Mouse (Mus musculus): ENCODE measurements around the gene Tnrc18.

Tnrc18 gene

GRCm38 (mm10) chr5:142692248-142692647 is 125.2 kb downstream of the Tnrc18 start, which contains the start of gene Slc29a4:
TSS of gene Slc29a4 (plus strand) at chr5:142692512.
- DNase-seq (ENCODE audit: low read depth, low spot score): no peak

DNA sequence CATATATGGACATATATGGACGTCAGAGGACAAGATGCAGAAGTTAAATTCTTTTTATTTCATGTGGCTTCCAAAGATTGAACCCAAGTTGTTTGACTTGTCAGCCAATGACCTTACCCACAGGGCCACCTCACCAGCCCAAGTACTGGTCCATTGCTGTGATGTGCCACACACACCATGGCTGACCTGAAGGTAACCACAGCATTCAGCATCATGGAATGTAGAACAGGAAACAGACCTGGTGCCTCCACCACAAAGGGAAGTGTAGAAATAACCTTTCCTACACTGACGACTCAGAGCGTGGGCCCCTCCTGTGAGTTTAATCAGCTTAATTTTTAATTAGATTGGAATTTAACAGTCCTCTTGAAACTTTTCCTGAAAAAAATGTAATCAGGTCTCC is 127.1 kb downstream of the Tnrc18 start:
- DNase-seq (ENCODE audit: low read depth, low spot score): no peak

- no peak for DNase-seq (ENCODE audit: low read depth, low spot score)
Observed at GRCm38 (mm10) chr5:142688866-142689265, 128.6 kb downstream of the Tnrc18 start.

GRCm38 (mm10) chr5:142682529-142682928 is 134.9 kb downstream of the Tnrc18 start:
- DNase-seq (ENCODE audit: low read depth, low spot score): no peak

DNA sequence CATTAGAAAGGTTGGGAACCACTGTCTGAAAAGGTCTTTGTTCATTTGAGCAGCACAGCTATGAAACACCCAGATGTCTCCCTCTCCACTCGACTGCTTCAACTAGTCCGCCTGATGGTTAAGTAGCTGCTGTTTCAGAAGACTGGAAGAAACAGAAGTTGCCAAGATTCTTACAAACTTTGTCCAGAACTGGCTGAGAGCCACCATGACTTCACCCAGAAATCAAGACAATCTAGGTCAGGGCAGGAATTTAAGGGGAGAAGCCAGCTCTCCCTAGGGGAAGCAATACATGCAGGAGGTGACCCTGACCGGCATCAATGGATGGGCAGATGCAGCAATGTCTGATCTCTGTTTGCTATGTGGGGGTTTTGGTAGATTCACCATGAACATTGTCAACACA is 135.6 kb downstream of the Tnrc18 start:
- DNase-seq (ENCODE audit: low read depth, low spot score): no peak

GRCm38 (mm10) chr5:142679065-142679464 is 138.4 kb downstream of the Tnrc18 start:
- DNase-seq (ENCODE audit: low read depth, low spot score): no peak

- no peak for DNase-seq (ENCODE audit: low read depth, low spot score)
Observed at GRCm38 (mm10) chr5:142678141-142678571, 139.3 kb downstream of the Tnrc18 start.
